Mouse (Mus musculus) heart, postnatal 0 days (tissue): ENCODE measurements around the gene Qprt. TPM values are rescaled to one million over a fixed set of nuclear protein-coding genes. Genes with fewer than 3 reads are reported as not detected.

Experiments used
- ATAC-seq: fragments of 200-750 bp; cut with Nextera tagmentation; 2 replicates; pipeline ENCODE4 v1.8.0; 2017; ENCODE audit warnings: low read depth, moderate number of reproducible peaks, moderate library complexity; ENCODE audit not compliant: insufficient read depth
- DNase-seq: peaks from one replicate; pipeline ENCODE4 v3.0.0-alpha.2; 2016; ENCODE audit warnings: low spot score
- H3K27ac ChIP-seq: fragments of 300-500 bp; sonication (generic); 2 replicates; pipeline ENCODE4 v1.5.1; 2014; ENCODE audit warnings: low read depth, mild to moderate bottlenecking
- H3K27me3 ChIP-seq: fragments of 300-500 bp; sonication (generic); 2 replicates; pipeline ENCODE4 v1.6.1; 2014; ENCODE audit warnings: low read length, mixed read lengths; ENCODE audit not compliant: control insufficient read depth, insufficient read depth
- H3K36me3 ChIP-seq: fragments of 300-500 bp; sonication (generic); replicated peaks from 2 replicates; pipeline ENCODE4 v1.6.1; 2014; ENCODE audit warnings: low read length, mixed read lengths; ENCODE audit not compliant: control insufficient read depth, insufficient read depth
- H3K4me1 ChIP-seq: fragments of 300-500 bp; sonication (generic); 2 replicates; pipeline ENCODE4 v1.6.1; 2014; ENCODE audit warnings: antibody characterized with exemption; ENCODE audit not compliant: control insufficient read depth, insufficient read depth
- H3K4me2 ChIP-seq: fragments of 300-500 bp; sonication (generic); 2 replicates; pipeline ENCODE4 v1.6.1; 2014; ENCODE audit warnings: low read depth, mild to moderate bottlenecking, low read length, moderate library complexity
- H3K4me3 ChIP-seq: fragments of 300-500 bp; sonication (generic); 2 replicates; pipeline ENCODE4 v1.5.1; 2014; ENCODE audit warnings: low read depth, low read length
- H3K9ac ChIP-seq: fragments of 300-500 bp; sonication (generic); replicated peaks from 2 replicates; pipeline ENCODE4 v1.6.1; 2014; ENCODE audit warnings: low read depth, low read length, mixed read lengths
- H3K9me3 ChIP-seq: fragments of 300-500 bp; sonication (generic); replicated peaks from 2 replicates; pipeline ENCODE4 v1.6.1; 2016; ENCODE audit warnings: low read length; ENCODE audit not compliant: control insufficient read depth
- CTCF ChIP-seq: IDR thresholded peaks from 2 replicates; pipeline ENCODE4 v1.5.1; 2016; ENCODE audit warnings: antibody characterized with exemption, control low read depth, low read depth
- EP300 ChIP-seq: IDR thresholded peaks from 2 replicates; pipeline ENCODE4 v1.6.1; 2016; ENCODE audit warnings: antibody characterized with exemption, low read depth
- WGBS: fragments of 180-500 bp; shearing (Covaris S2); extraction: QIAGEN DNeasy Blood & Tissue Kit; methylation state at CpG from one replicate; pipeline ENCODE4 v1.1.7; 2014; 5-methylcytosine and 5-hydroxymethylcytosine counted together
- polyA plus RNA-seq: library from polyadenylated mRNA; unstranded; fragments of >200 nt; fragmentation: Nextera tagmentation; extraction: Ambion mirVana; gene quantifications from 2 replicates; pipeline ENCODE4 v1.2.1, GENCODE M21; 2015
- total RNA-seq: library from RNA; depleted of rRNA; stranded (reverse); fragments of >200 nt; gene quantifications from 2 replicates; pipeline ENCODE4 v1.2.3, GENCODE M21; 2014; ENCODE audit warnings: low replicate concordance

The Qprt gene
- total and polyA plus RNA-seq, 2 experiments from 2014 or later = 0.42 to 1.1 TPM

DNA sequence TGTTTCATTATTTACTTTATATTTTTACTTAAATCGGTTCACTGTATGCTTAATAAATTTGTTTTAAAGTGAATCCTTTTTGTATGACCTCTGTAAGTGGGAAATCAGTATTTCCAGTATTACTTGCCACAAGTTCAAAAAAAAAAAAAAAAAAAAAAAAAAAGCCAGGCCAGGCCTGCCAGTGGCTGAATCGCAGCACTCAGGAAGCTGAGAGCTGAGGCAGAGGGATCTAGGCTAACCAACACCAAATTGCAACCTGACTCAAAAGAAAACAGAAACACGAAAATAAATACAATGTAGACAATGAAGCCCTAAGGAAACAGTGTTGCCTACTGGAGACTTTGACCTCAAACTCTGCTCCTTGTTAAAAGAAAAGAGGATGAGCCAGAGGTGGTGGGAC lies 28.1 kb downstream of the Qprt start:
- TF ChIP-seq EP300 = no peak
- TF ChIP-seq CTCF = no peak
- WGBS = 73% methylated on average over 3 of the region's 3 CpGs
- no peak for ATAC-seq

DNA sequence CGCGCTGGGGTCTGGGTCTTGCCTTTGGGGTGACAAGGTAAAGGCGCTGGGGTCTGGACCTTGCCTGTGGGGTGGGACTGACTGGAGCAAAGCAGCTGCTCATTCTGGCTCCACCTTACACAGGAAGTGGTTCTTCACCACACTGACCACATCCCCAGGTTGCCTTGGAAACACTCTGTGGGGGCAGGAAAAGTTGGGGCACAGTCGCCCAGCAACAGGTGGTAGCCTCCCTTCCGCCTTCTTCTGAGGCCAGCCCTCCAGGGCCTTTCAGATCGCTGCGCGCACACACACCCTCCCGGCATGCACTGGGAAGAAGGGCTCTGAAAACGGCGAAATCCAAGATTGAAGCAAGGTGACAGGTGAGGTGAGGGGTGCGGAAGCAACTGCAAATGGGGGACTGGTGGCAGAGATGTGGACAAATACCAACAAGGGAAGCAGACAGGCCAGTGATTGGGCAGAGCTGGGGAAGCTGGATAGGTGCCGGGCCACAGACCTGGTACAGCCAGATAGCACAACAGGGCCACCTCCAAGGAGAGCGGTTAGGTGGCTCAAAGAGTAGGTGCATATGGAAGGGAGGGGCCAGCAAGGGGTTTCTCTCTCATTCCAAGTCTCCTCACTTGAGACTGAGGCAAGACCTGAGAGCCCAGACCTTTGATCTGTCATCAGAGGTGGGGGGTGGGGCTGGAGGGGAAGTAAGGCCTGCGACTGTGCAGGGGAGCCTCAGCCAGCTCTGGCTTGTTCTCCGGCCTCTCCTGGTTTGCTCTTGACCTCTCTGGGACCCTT lies 30.7 kb downstream of the Qprt start, which contains the start of gene AI467606:
AI467606 (plus strand) TSS at position 246 of the 783 bp plus-strand sequence.
- H3K36me3 ChIP-seq = no peaks in the 10 kb centered on the region
- no peaks in the 10 kb centered on the region for H3K9me3 ChIP-seq
- no peak within 1 kb of the TSS; the same call in 1 of the 2 replicates for H3K9ac ChIP-seq
- H3K4me3 ChIP-seq = peak within 1 kb of the TSS; percentile 30; the same call in 1 of the 2 replicates
- H3K4me1 ChIP-seq = peaks cover 9% of the 10 kb centered on the region; the same call in 1 of the 2 replicates
- no peaks in the 10 kb centered on the region for H3K27me3 ChIP-seq
- DNase-seq (no peak), ATAC-seq (no peak)
- H3K4me2 ChIP-seq = peak within 1 kb of the TSS; percentile 32; the same call in 1 of the 2 replicates
- WGBS = 62% methylated on average over 16 of the region's 16 CpGs
- H3K27ac ChIP-seq = peak within 1 kb of the TSS; percentile 60; the same call in 1 of the 2 replicates
- TF ChIP-seq CTCF (no peak), EP300 (no peak)

More for the DNA sequence above, 28.1 kb downstream of the Qprt start:
- Histone ChIP-seq H3K9me3 (no peaks in the 10 kb centered on the region), H3K4me2 (no peak overlapping the region), H3K36me3 (no peaks in the 10 kb centered on the region), H3K27ac (no peak overlapping the region), H3K9ac (no peak overlapping the region), H3K27me3 (no peaks in the 10 kb centered on the region), H3K4me3 (no peak overlapping the region), H3K4me1 (peaks cover 6% of the 10 kb centered on the region; the same call in 1 of the 2 replicates)
- no peak for DNase-seq

- 79% methylated on average over 20 of the region's 20 CpGs for WGBS
- Histone ChIP-seq H3K4me1 (peaks cover 9% of the 10 kb centered on the region; the same call in 1 of the 2 replicates), H3K9me3 (no peaks in the 10 kb centered on the region), H3K27me3 (no peaks in the 10 kb centered on the region), H3K27ac (peak overlapping the region; percentile 60; the same call in 1 of the 2 replicates), H3K36me3 (no peaks in the 10 kb centered on the region), H3K4me3 (no peak overlapping the region), H3K9ac (no peak overlapping the region), H3K4me2 (peak overlapping the region; percentile 31; the same call in 1 of the 2 replicates)
- DNase-seq (no peak), ATAC-seq (no peak)
- TF ChIP-seq CTCF = no peak
- TF ChIP-seq EP300 = no peak
Observed at GRCm38 (mm10) chr7:127090154-127091113, 31.6 kb downstream of the Qprt start.

DNA sequence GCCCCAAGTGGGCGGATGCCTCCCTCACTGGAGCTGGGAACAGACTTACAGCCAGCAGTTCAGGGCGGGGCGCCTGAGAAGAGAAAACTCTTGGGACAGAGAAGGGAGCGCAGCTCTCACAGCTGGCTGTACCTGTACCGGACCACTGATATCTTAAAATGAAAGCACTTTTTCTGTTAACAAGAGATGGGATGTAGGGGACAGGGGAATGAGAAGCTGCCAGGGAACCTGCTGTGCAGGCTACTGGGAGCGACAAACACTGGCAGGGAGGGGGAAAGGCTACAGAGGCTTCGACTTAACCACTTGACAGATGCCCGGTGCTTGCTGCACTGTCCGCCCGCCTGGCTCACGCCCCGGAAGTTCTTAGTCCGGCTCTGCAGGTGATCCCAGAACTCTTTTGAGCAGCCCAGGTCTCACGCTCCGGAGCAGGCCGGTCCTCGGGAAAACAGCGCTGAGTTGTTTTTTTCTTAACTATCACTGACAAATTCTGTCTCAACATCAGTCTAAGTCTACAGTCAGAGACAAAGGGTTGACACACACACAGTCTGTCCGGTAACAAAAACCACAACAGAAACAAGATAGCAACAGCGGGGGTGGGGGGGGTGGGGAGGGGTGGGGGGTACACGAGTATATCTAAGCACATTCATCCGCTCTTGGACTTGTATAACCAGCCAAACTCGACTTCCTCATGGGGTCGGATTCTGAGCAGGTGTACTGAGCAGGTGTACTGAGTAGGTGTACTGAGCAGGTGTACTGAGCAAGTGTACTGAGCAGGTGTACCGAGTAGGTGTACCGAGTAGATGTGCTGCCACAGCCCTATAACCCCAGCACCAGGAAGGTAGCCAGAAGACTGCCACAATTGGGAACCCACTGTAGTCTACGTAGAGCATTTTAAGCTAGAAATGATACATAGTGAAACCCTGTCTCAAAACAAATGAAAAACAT lies 32.9 kb downstream of the Qprt start:
- Histone ChIP-seq H3K9me3 (no peaks in the 10 kb centered on the region), H3K4me1 (peaks cover 9% of the 10 kb centered on the region; the same call in 1 of the 2 replicates), H3K27me3 (no peaks in the 10 kb centered on the region), H3K27ac (peak overlapping the region; percentile 48; the same call in 1 of the 2 replicates), H3K4me2 (peak overlapping the region; percentile 51), H3K9ac (0 out of 2 replicates have a peak overlapping the region, but pooled peaks have one; percentile 26), H3K36me3 (no peaks in the 10 kb centered on the region), H3K4me3 (peak overlapping the region; percentile 25)
- no peak for TF ChIP-seq EP300
- no peak for TF ChIP-seq CTCF
- no peak for DNase-seq
- ATAC-seq = no peak
- WGBS = 18% methylated on average over 27 of the region's 27 CpGs
